ENCODE assay signal across 7 mouse cellular contexts in the genomic region with DNA sequence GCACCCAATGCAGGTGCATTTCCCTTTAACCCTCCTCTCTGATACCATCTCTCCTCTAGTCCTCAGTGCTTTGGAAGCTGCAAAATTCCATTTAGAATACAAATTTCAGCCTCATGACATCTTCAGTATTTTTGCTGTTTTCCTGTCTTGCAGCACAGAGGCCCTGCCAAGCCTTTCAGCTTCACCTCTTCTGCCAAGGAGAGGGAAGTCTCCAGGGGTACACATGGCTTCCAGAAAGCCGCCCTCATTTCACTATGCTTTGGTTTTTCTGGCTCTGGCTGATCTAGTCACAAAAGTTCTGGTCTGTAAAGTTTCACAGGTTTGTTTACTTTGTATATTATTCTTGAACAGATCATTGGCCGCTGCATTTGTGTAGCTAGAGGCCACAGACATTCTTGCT.
"Had no signal": no experiment of that assay in that cellular context is flagged by ENCODE, and none has a peak within 500 bp of the region (broad histone marks: within the 10 kb centered on the region; RNA-seq: fewer than 3 reads in every experiment).

No protein-coding gene starts in this region.

- DNase-seq: kidney, postnatal 4 days; lung, adult 2 months; lung, postnatal 36 days; right cerebral cortex, adult 18-20 months; spleen, adult 18-20 months; thymus, adult 18-20 months; thymus, postnatal 14 days had no signal
